Mouse (Mus musculus): Measurements from ENCODE around the gene Lgals7.

The Lgals7 gene

DNA sequence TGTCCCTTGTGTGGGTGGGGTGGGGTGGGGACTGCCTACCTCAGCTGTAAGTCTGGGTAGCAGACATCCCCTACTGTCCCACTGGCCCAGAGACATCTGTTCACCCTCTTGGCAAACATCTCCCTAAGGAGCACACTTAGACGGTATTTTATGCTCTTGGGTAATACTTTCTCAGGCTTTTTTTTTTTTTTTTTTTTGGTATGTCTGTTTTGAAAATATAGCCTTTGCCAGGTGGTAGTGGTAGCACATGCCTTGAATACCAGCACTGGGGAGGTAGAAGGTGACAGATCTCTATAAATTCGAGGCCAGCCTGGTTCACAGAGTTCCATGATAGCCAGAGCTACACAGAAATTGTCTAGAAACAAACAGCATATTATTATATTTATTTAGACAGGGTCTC, 39.7 kb upstream of the Lgals7 start:
- no peak for TF ChIP-seq GATA4 (IDR thresholded peaks at IDR 0.05; ENCODE audit: insufficient replicate concordance, low read length)

GRCm38 (mm10) chr7:28824941-28825685, 38.5 kb upstream of the Lgals7 start, which contains the start of gene Ech1:
Gene Ech1, plus strand, starts transcription at chr7:28825217.
- TF ChIP-seq GATA4 (IDR thresholded peaks at IDR 0.05; ENCODE audit: insufficient replicate concordance, low read length) = no peak

GRCm38 (mm10) chr7:28825686-28826401, 37.8 kb upstream of the Lgals7 start:
- TF ChIP-seq GATA4 (IDR thresholded peaks at IDR 0.05; ENCODE audit: insufficient replicate concordance, low read length) = no peak

DNA sequence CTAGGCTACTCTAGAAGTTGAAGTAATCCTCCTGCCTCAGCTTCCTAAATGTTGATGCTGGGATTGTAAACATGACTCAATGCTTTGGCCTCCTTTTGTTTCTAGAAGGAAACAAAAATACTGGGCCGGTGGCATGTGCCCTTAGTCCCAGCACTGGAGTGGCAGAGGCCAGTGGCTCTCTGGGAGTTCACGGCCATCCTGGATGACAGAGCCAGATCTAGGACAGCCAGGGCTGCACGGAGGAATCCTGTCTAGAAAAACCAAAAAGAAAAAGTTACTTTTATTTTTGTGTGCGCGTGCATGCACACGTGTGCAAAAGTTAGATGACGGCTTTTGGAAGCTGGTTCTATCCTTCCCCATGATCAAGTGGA, 37.3 kb upstream of the Lgals7 start:
- no peak for TF ChIP-seq GATA4 (IDR thresholded peaks at IDR 0.05; ENCODE audit: insufficient replicate concordance, low read length)

DNA sequence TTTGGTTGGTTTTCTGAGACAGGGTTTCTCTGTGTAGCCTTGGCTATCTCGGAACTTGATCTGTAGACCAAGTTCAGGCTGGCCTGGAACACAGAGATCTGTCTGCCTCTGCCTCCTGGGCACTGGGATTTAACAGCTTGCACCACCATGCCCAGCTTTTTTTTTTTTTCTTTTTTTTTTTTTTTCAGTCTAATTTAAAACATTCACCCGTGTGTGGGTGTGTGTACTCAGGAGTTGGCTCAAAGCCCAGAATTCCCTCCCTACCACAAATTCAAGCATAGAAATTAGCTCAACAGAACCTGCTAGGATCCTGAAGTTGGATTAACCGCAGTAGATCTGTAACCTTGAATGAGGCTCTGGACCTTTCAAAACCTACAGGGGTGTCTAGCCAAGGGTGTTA, 36.3 kb upstream of the Lgals7 start:
- TF ChIP-seq GATA4 (IDR thresholded peaks at IDR 0.05; ENCODE audit: insufficient replicate concordance, low read length) = no peak

GRCm38 (mm10) chr7:28829821-28830220, 33.8 kb upstream of the Lgals7 start:
- TF ChIP-seq GATA4 (IDR thresholded peaks at IDR 0.05; ENCODE audit: insufficient replicate concordance, low read length) = no peak

GRCm38 (mm10) chr7:28830981-28831380, 32.7 kb upstream of the Lgals7 start:
- no peak for TF ChIP-seq GATA4 (IDR thresholded peaks at IDR 0.05; ENCODE audit: insufficient replicate concordance, low read length)

- no peak for TF ChIP-seq GATA4 (IDR thresholded peaks at IDR 0.05; ENCODE audit: insufficient replicate concordance, low read length)
Observed at GRCm38 (mm10) chr7:28831411-28832125, 32.1 kb upstream of the Lgals7 start.

- no peak for TF ChIP-seq GATA4 (IDR thresholded peaks at IDR 0.05; ENCODE audit: insufficient replicate concordance, low read length)
Observed at GRCm38 (mm10) chr7:28832137-28832536, 31.5 kb upstream of the Lgals7 start.

DNA sequence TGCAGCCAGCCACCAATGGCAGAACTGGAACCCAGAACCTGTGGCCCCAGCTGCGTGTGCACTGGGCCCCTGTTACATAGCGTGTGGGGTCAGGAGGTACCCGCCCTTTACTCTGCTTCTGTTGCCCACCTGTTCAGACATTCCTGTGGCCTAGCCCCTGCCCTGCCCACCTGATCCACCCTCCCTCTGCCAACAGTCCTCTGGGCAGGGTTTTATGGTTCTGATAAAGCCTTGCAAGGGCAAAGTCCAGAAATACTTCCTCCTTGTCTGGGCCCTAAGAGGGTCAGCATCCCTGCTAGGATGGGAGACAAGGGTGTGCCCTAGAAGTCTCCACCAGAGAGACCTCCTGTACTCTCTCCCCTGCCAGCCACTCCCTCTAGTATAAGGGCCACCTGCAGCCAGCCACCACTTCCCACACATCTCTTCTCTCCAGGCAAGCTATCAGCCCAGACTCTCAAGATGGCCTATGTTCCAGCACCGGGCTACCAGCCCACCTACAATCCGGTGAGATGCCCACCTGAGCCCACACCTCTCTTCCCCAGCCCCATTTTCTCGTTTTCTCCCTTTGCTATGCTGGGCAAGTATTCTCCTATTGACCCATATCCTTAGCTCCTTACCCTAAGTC, 29.8 kb upstream of the Lgals7 start, which contains the start of gene Lgals4:
TSS of gene Lgals4 (plus strand) at position 132 of the 625 bp plus-strand sequence.
- no peak for TF ChIP-seq GATA4 (IDR thresholded peaks at IDR 0.05; ENCODE audit: insufficient replicate concordance, low read length)

DNA sequence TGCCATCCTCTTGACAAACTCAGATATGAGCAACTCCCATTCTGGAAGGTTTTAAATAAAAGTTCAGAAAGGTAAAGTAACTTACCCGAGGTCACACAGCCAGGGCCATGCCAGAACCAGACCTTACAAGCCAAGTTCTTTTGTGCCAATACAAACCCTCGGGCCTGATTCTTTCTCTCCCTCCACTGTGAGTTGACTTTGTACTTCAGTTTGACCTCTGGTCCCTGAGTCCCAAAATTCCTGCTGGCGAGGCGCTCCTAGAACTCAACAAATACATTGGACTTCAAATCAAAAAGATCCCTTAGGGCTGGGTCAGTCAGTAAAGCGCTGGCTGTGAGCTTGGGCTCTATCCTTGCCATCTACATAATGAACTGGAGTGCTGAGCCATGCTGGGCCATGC, 26.7 kb upstream of the Lgals7 start:
- TF ChIP-seq GATA4 (IDR thresholded peaks at IDR 0.05; ENCODE audit: insufficient replicate concordance, low read length) = no peak

GRCm38 (mm10) chr7:28838331-28838730, 25.3 kb upstream of the Lgals7 start:
- TF ChIP-seq GATA4 (IDR thresholded peaks at IDR 0.05; ENCODE audit: insufficient replicate concordance, low read length) = no peak

DNA sequence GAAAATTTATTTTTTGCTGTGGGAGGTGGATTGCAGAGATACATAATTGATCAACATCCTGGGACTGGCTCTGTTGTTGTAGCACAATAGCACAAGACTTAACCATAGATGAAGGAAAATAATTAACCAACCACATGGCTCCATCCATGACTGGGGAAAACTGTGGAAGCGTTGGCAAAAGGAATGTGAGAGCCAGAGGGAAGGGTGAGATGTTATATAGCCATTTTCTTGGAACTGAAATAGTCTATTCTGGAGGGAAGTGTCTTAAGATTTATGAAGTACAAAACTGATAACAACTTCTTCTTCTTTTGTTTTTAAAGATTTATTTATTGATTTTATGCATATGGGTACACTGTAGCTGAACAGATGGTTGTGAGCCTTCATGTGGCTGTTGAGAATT, 16.4 kb upstream of the Lgals7 start:
- no peak for TF ChIP-seq GATA4 (IDR thresholded peaks at IDR 0.05; ENCODE audit: insufficient replicate concordance, low read length)

DNA sequence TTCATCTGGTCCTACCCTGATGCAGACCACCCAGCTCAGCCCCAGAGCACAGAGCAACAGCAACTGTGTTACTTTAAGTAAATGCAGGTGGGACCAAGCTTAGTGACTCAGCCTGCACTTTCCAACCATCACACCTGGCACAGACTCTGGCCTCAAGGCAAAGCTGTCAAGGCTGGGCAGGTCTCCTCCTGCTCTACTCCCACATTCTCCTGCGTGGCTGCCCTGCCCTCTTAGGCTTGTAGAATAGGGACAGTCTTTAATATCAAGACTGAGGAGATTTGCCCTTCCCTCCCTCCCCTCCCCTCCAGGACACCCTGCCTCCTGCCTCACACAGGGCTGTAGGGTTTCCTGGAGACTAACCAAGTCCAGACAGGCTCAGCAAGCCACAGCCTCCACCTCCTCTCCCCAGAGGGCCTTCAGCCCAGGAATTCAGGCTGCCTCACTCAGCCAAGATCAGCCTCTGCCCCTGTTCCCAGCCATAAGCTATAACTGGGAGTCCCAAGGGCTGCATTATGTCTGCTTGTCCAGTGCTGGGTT, 13.9 kb upstream of the Lgals7 start:
- TF ChIP-seq GATA4 (IDR thresholded peaks at IDR 0.05; ENCODE audit: insufficient replicate concordance, low read length) = no peak

GRCm38 (mm10) chr7:28850642-28851041, 13.0 kb upstream of the Lgals7 start:
- no peak for TF ChIP-seq GATA4 (IDR thresholded peaks at IDR 0.05; ENCODE audit: insufficient replicate concordance, low read length)
